Mouse (Mus musculus) heart, embryonic 12.5 days (tissue): ENCODE data around the gene Jmjd1c. TPM values are rescaled to one million over a fixed set of nuclear protein-coding genes. Genes with fewer than 3 reads are reported as not detected.

Experiments used
- ATAC-seq: fragments of 200-750 bp; cut with Nextera tagmentation; 2 replicates; pipeline ENCODE4 v1.8.0; 2017; ENCODE audit warnings: moderate TSS enrichment, moderate library complexity; ENCODE audit not compliant: insufficient number of reproducible peaks, low FRiP score
- H3K27ac ChIP-seq: fragments of 300-500 bp; sonication (generic); 2 replicates; pipeline ENCODE4 v1.5.1; 2016; ENCODE audit warnings: mild to moderate bottlenecking, moderate library complexity; ENCODE audit not compliant: poor library complexity, severe bottlenecking
- H3K27me3 ChIP-seq: fragments of 300-500 bp; sonication (generic); replicated peaks from 2 replicates; pipeline ENCODE4 v1.6.1; 2016; ENCODE audit warnings: mild to moderate bottlenecking, moderate library complexity
- H3K36me3 ChIP-seq: fragments of 300-500 bp; sonication (generic); 2 replicates; pipeline ENCODE4 v1.6.1; 2016; ENCODE audit warnings: mild to moderate bottlenecking, moderate library complexity
- H3K4me1 ChIP-seq: fragments of 300-500 bp; sonication (generic); replicated peaks from 2 replicates; pipeline ENCODE4 v1.6.1; 2016; ENCODE audit warnings: mild to moderate bottlenecking
- H3K4me2 ChIP-seq: fragments of 300-500 bp; sonication (generic); 2 replicates; pipeline ENCODE4 v1.6.1; 2016; ENCODE audit warnings: mild to moderate bottlenecking, moderate library complexity
- H3K4me3 ChIP-seq: fragments of 300-500 bp; sonication (generic); 2 replicates; pipeline ENCODE4 v1.5.1; 2016; ENCODE audit warnings: mild to moderate bottlenecking
- H3K9ac ChIP-seq: fragments of 300-500 bp; sonication (generic); 2 replicates; pipeline ENCODE4 v1.6.1; 2016; ENCODE audit warnings: mild to moderate bottlenecking, moderate library complexity
- H3K9me3 ChIP-seq: fragments of 300-500 bp; sonication (generic); replicated peaks from 2 replicates; pipeline ENCODE4 v1.6.1; 2016; ENCODE audit warnings: mild to moderate bottlenecking, moderate library complexity
- WGBS: fragments of 180-500 bp; shearing (Covaris S2); methylation state at CpG from one replicate; pipeline ENCODE4 v1.1.7; 2016; 5-methylcytosine and 5-hydroxymethylcytosine counted together
- polyA plus RNA-seq: library from polyadenylated mRNA; unstranded; fragments of >200 nt; fragmentation: Nextera tagmentation; extraction: Ambion mirVana; gene quantifications from 2 replicates; pipeline ENCODE4 v1.2.1, GENCODE M21; 2016

Jmjd1c gene
- polyA plus RNA-seq, 1 experiment from 2014 or later = 37.9 TPM

DNA sequence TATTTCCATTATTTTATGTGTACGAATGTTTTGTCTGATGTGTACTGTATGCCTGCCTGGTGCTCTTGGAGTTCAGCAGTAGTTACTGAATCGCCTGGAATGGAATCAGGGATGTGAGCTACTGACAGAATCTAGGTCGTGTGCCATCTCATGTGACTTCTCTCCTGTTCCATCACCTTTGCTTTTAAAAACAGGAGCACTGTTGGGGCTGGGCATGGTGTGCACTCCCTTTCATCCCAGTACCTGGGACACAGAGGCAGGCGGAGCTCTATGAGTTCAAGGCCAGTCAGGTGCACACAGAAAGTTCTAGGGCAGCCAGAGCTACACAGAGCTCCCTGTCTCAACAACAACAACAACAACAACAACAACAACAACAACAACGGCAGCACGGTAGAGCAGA is 38.2 kb upstream of the Jmjd1c start:
- WGBS = 84% methylated on average over 6 of the region's 6 CpGs
- no peak overlapping the region for H3K4me2 ChIP-seq
- no peaks in the 10 kb centered on the region for H3K36me3 ChIP-seq
- no peak overlapping the region for H3K9ac ChIP-seq
- no peaks in the 10 kb centered on the region for H3K27me3 ChIP-seq
- 0 out of 2 replicates have a peak overlapping the region, but pooled peaks have one; percentile 38 for H3K27ac ChIP-seq
- no peaks in the 10 kb centered on the region for H3K9me3 ChIP-seq
- H3K4me3 ChIP-seq = no peak overlapping the region
- ATAC-seq = no peak
- peaks cover 56% of the 10 kb centered on the region for H3K4me1 ChIP-seq

DNA sequence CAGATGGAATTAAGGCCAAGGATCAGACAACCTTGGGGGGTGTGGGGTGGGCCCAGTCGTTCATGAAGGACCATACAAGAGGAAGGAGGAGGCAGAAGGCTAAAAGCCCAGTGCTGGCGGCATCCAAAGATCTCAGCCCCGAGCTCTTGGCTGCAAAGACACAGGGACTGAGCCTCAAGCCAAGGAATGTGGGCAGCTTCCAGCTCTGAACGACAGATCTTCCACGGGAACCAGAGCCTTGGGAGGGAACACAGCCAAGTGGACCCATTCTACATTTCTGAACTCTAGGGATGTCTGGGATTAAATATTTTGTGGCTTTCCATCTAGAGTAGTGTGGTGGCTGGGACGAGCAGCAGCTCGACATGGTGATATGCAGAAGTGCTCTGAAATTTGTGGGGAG is 37.6 kb upstream of the Jmjd1c start:
- no peaks in the 10 kb centered on the region for H3K36me3 ChIP-seq
- H3K4me1 ChIP-seq = peaks cover 51% of the 10 kb centered on the region
- H3K4me3 ChIP-seq = no peak overlapping the region
- ATAC-seq = no peak
- no peak overlapping the region for H3K4me2 ChIP-seq
- 52% methylated on average over 7 of the region's 7 CpGs for WGBS
- no peaks in the 10 kb centered on the region for H3K27me3 ChIP-seq
- H3K9me3 ChIP-seq = no peaks in the 10 kb centered on the region
- H3K9ac ChIP-seq = no peak overlapping the region
- H3K27ac ChIP-seq = peak overlapping the region; percentile 44; the same call in 1 of the 2 replicates

DNA sequence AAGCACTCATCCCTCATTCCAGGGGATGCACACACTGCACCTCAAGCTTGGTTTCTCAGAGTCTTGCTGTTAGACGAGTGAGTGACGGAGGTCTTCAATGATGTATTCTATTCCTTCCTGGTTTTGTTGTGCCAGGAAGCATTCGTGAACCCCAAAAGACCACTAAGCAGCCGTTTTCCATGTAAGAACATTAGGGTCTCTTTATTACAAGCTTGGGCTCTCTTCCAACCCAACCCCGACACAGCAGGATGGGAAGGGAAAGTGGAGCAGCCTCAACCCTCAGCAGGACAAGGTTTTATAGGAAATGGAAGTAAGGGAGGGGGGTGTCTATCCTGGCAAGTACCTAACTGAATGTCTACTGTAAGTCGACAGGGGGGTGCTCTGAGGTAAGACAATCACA is 37.2 kb upstream of the Jmjd1c start:
- H3K27ac ChIP-seq = no peak overlapping the region
- H3K4me3 ChIP-seq = no peak overlapping the region
- no peak overlapping the region for H3K9ac ChIP-seq
- no peak for ATAC-seq
- 70% methylated on average over 6 of the region's 6 CpGs for WGBS
- H3K4me2 ChIP-seq = no peak overlapping the region
- H3K4me1 ChIP-seq = peaks cover 47% of the 10 kb centered on the region
- H3K27me3 ChIP-seq = no peaks in the 10 kb centered on the region
- no peaks in the 10 kb centered on the region for H3K36me3 ChIP-seq
- H3K9me3 ChIP-seq = no peaks in the 10 kb centered on the region

DNA sequence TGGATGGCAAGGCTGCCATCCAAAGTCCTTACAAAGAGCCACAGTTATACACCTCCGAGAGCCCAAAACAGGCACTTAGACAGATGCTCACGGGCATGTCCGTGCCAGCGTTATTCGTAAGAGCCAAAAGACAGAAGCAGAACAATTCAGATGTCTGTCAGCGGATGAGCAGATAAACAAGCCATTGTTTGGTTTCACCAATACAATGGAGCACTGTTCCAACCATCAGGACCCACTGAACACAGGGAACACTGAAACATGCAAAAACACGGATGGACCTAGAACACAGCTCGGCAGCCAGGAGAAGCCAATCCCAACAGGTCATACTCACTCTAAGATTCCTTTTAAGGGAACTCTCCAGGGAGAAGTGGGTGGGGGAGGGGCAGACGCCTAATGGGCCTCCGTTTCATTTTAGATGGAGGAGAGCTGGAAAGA is 34.5 kb upstream of the Jmjd1c start:
- WGBS = 41% methylated on average over 10 of the region's 10 CpGs
- peaks cover 41% of the 10 kb centered on the region for H3K4me1 ChIP-seq
- no peak overlapping the region; the same call in 1 of the 2 replicates for H3K4me2 ChIP-seq

DNA sequence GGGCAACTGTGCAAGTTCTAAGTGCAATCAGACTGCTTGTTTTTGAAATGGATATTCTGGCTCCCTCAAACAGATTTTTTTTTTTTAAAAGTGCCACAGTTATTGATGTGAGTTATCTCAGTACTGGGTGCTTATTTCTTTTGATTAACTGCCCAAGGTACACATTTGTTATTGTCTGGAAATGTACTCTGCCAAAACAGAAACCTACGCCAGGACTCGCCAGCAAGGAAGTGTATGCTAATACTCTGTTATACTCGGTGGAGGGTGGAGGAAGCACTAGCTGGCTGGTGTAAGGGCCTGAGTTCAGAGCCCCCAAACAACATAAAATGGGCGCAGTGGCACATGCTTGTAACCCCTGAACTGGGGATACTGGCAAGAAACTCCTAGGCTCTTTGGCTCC is 34.1 kb upstream of the Jmjd1c start:
- 54% methylated on average over 4 of the region's 4 CpGs for WGBS
- no peak overlapping the region for H3K4me3 ChIP-seq
- peaks cover 37% of the 10 kb centered on the region for H3K4me1 ChIP-seq
- H3K36me3 ChIP-seq = no peaks in the 10 kb centered on the region
- H3K9me3 ChIP-seq = no peaks in the 10 kb centered on the region
- no peak overlapping the region; the same call in 1 of the 2 replicates for H3K4me2 ChIP-seq
- H3K9ac ChIP-seq = no peak overlapping the region
- H3K27me3 ChIP-seq = no peaks in the 10 kb centered on the region
- peak overlapping the region; percentile 44; the same call in 1 of the 2 replicates for H3K27ac ChIP-seq
- ATAC-seq = no peak

More for the DNA sequence above, 34.5 kb upstream of the Jmjd1c start:
- H3K27ac ChIP-seq = peak overlapping the region; percentile 16
- H3K4me3 ChIP-seq = no peak overlapping the region
- H3K27me3 ChIP-seq = no peaks in the 10 kb centered on the region
- H3K9ac ChIP-seq = no peak overlapping the region
- H3K36me3 ChIP-seq = no peaks in the 10 kb centered on the region
- no peak for ATAC-seq
- no peaks in the 10 kb centered on the region for H3K9me3 ChIP-seq

DNA sequence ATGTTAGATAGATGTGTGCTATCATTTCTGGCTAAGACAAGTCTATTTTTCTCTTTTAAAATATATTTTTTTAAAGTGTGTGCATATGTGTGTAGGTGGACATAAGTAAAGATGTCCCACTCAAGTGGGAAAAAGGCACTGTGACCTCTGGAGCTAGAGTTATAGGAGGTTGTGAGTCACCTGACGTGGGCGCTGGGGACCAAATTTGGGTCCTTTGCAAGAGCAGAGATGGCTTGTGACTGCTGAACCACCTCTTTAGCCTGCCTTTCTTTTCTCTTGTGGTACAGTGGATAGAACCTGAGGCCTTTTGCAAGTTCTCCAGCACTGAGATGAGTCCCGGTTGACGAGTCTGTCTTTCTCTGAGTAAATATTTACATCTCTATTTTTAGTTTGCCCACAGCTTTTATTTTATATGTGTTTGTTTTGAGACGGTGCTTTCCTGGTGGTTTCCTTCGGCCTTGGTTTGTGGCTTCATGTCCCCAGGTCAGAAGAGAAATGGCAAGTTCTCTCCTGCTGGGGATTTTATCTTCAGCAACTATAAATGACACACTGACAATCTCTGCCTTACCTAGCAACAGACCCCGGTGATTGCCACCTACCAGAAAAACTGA is 30.5 kb upstream of the Jmjd1c start:
- Histone ChIP-seq H3K4me3 (no peak overlapping the region), H3K27ac (no peak overlapping the region), H3K9me3 (peaks cover 4% of the 10 kb centered on the region; the same call in 1 of the 2 replicates), H3K27me3 (no peaks in the 10 kb centered on the region), H3K9ac (no peak overlapping the region), H3K36me3 (no peaks in the 10 kb centered on the region), H3K4me2 (no peak overlapping the region), H3K4me1 (peaks cover 26% of the 10 kb centered on the region)
- WGBS = 66% methylated on average over 7 of the region's 7 CpGs
- ATAC-seq = no peak

DNA sequence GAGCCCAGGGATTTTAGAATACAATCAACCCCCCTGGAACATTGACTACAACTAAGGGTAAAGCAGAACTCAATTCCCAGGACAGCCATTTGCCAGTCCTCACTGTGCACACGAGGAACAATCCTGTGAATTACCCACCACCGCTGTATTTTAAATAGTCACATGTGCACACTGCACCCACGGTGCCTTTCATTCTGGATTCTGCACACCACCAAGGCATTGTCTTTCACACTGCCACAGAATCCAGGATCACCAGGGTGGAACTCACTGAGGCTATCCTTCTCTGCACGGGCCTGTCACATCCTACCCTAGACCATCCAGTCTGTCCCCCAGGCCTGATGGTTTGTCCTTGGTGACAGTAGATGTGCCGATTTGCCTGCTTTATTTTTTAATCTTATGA is 30.0 kb upstream of the Jmjd1c start:
- ATAC-seq = no peak
- Histone ChIP-seq H3K4me3 (no peak overlapping the region), H3K27ac (no peak overlapping the region), H3K4me1 (peaks cover 26% of the 10 kb centered on the region), H3K9me3 (peaks cover 4% of the 10 kb centered on the region; the same call in 1 of the 2 replicates), H3K9ac (no peak overlapping the region), H3K27me3 (no peaks in the 10 kb centered on the region), H3K4me2 (no peak overlapping the region), H3K36me3 (no peaks in the 10 kb centered on the region)
- WGBS = 69% methylated on average over 5 of the region's 5 CpGs

DNA sequence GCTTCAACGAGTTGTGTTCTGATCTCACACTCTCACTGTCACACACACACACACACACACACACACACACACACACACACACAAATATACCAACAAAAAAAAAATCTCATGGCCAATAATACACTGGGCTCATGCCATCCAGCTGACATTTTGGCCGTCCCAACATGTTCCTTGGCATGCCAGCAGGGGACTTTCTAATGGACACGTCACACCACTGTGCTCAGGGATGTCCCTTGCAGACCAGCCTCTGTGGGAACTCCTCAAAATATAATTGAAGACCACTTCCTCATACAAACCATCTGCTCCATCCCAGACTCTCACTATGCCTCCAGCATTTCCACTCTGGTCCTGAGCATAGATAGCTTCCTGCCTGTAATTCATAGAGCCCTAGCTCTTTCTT is 29.5 kb upstream of the Jmjd1c start:
- Histone ChIP-seq H3K4me2 (no peak overlapping the region), H3K9me3 (peaks cover 4% of the 10 kb centered on the region; the same call in 1 of the 2 replicates), H3K4me1 (peaks cover 25% of the 10 kb centered on the region), H3K27me3 (no peaks in the 10 kb centered on the region), H3K27ac (no peak overlapping the region), H3K9ac (no peak overlapping the region), H3K4me3 (no peak overlapping the region), H3K36me3 (no peaks in the 10 kb centered on the region)
- 73% methylated on average over 3 of the region's 3 CpGs for WGBS
- no peak for ATAC-seq

DNA sequence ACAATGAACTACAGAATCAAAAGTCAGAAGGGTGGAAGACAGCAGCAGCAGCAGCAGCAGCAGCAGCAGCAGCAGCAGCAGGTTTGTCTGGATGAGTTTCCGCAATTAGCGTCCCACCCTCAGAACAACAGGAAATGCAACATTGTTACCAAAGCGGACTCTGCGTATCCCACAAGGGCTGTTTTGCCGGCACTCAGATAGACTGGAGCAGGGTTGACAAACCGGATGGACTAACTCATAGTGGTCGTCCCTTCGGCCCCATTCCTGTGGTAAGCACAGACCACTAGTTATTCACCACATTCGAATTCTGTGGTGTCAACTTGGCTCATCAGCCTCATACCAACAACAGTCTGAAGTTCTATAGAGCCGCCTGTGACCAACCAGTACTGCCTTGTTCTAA is 26.9 kb upstream of the Jmjd1c start:
- no peak overlapping the region for H3K4me2 ChIP-seq
- WGBS = 71% methylated on average over 10 of the region's 10 CpGs
- no peak overlapping the region for H3K27ac ChIP-seq
- peaks cover 26% of the 10 kb centered on the region for H3K4me1 ChIP-seq
- H3K9me3 ChIP-seq = peaks cover 4% of the 10 kb centered on the region; the same call in 1 of the 2 replicates
- H3K4me3 ChIP-seq = no peak overlapping the region
- no peak overlapping the region for H3K9ac ChIP-seq
- H3K36me3 ChIP-seq = no peaks in the 10 kb centered on the region
- no peak for ATAC-seq
- no peaks in the 10 kb centered on the region for H3K27me3 ChIP-seq

DNA sequence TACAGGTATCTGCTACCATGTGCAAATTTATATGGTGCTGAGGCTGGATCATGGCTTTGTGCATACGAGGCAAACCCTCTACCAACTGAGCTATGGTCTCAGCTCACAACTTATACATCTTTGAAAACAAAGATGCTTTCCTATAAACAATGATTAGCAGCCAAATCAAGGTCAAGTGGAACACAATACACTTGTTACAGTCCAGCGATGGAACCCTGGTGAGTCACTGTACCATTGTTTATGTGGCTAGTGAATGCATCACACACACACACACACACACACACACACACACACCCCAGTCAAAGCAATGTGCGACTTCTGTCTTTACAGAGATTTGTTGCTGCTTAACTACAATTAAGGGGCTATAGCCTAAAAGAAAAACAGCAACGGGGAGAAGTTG is 24.5 kb upstream of the Jmjd1c start:
- 70% methylated on average over 4 of the region's 4 CpGs for WGBS
- peaks cover 15% of the 10 kb centered on the region for H3K4me1 ChIP-seq
- H3K27me3 ChIP-seq = no peaks in the 10 kb centered on the region
- no peaks in the 10 kb centered on the region for H3K36me3 ChIP-seq
- H3K27ac ChIP-seq = no peak overlapping the region
- no peak for ATAC-seq
- H3K9me3 ChIP-seq = peaks cover 4% of the 10 kb centered on the region; the same call in 1 of the 2 replicates
- H3K4me2 ChIP-seq = no peak overlapping the region
- no peak overlapping the region for H3K9ac ChIP-seq
- H3K4me3 ChIP-seq = no peak overlapping the region

DNA sequence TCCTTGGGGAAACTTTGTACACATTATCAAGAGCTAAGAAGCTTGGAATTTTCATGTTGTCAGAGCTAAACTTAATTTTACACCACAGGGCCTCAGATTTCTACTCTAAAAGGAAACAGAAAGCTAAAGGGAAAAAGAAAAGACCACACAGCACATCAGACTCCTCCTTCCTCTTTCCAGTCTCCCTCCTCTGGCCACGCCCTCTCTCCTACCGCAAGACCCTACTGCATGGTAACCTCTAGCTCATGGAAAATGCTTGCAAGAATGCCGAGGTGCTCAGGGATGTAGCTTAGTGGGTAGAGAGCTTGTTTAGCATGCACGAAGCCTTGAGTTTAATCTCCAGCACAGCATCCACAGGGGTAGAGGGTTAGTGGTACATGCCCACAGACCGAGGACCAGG is 24.0 kb upstream of the Jmjd1c start:
- H3K9me3 ChIP-seq = peaks cover 4% of the 10 kb centered on the region; the same call in 1 of the 2 replicates
- WGBS = 68% methylated on average over 5 of the region's 5 CpGs
- no peak overlapping the region for H3K9ac ChIP-seq
- peaks cover 19% of the 10 kb centered on the region for H3K4me1 ChIP-seq
- H3K27me3 ChIP-seq = no peaks in the 10 kb centered on the region
- H3K4me3 ChIP-seq = no peak overlapping the region
- H3K4me2 ChIP-seq = no peak overlapping the region
- no peak for ATAC-seq
- H3K36me3 ChIP-seq = no peaks in the 10 kb centered on the region
- H3K27ac ChIP-seq = no peak overlapping the region

DNA sequence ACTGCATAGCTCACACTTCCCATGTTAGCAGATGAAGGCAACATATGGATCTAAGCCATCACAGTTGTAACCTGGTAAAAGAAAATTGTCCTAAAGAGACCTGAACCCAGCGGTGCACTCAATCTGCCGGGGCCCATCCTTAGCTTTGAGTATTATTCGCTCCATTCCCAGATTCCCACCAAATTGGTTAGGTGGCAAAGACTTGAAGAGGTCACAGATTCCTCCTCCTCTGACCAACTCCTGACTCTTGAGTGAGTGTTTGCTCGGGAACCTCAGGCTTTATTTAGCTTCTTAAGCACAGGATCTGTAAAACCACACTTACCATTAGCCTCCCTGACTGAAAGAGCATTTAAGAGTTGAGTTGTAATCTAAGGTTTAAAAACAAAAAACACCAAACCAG is 23.3 kb upstream of the Jmjd1c start:
- no peak overlapping the region for H3K9ac ChIP-seq
- WGBS = 80% methylated on average over 4 of the region's 4 CpGs
- no peak for ATAC-seq
- H3K27me3 ChIP-seq = no peaks in the 10 kb centered on the region
- no peak overlapping the region for H3K4me2 ChIP-seq
- H3K4me1 ChIP-seq = peaks cover 19% of the 10 kb centered on the region
- peaks cover 4% of the 10 kb centered on the region; the same call in 1 of the 2 replicates for H3K9me3 ChIP-seq
- H3K36me3 ChIP-seq = no peaks in the 10 kb centered on the region
- no peak overlapping the region for H3K27ac ChIP-seq
- H3K4me3 ChIP-seq = no peak overlapping the region
